Mouse (Mus musculus) stomach, embryonic 14.5 days (tissue): ENCODE measurements around the gene Timm17a. TPM values are rescaled to one million over a fixed set of nuclear protein-coding genes. Genes with fewer than 3 reads are reported as not detected.
A peak's percentile ranks its signal among the peaks of the same experiment; 100 is the strongest.

Experiments
- ATAC-seq: fragments of 200-750 bp; cut with Nextera tagmentation; 2 replicates; pipeline ENCODE4 v1.8.0; 2017; ENCODE audit warnings: low read depth, moderate TSS enrichment; ENCODE audit not compliant: insufficient number of reproducible peaks, insufficient read depth, low FRiP score
- H3K27ac ChIP-seq: fragments of 300-500 bp; sonication (generic); 2 replicates; pipeline ENCODE4 v1.5.1; 2014; ENCODE audit warnings: mild to moderate bottlenecking, low read length, moderate library complexity, mixed read lengths
- H3K27me3 ChIP-seq: fragments of 300-500 bp; sonication (generic); 2 replicates; pipeline ENCODE4 v1.6.1; 2014; ENCODE audit warnings: low read length, control low read depth, mixed read lengths; ENCODE audit not compliant: control insufficient read depth, insufficient read depth
- H3K36me3 ChIP-seq: fragments of 300-500 bp; sonication (generic); 2 replicates; pipeline ENCODE4 v1.6.1; 2014; ENCODE audit warnings: mild to moderate bottlenecking, control low read depth, low read length, moderate library complexity, mixed read lengths; ENCODE audit not compliant: control insufficient read depth, insufficient read depth
- H3K4me1 ChIP-seq: fragments of 300-500 bp; sonication (generic); 2 replicates; pipeline ENCODE4 v1.6.1; 2014; ENCODE audit warnings: low read length, control low read depth, mixed read lengths; ENCODE audit not compliant: control insufficient read depth, insufficient read depth
- H3K4me2 ChIP-seq: fragments of 300-500 bp; sonication (generic); replicated peaks from 2 replicates; pipeline ENCODE4 v1.6.1; 2014; ENCODE audit warnings: low read depth, low read length, control low read depth
- H3K4me3 ChIP-seq: fragments of 300-500 bp; sonication (generic); 2 replicates; pipeline ENCODE4 v1.5.1; 2014; ENCODE audit warnings: low read depth, low read length, control low read depth
- H3K9ac ChIP-seq: fragments of 300-500 bp; sonication (generic); replicated peaks from 2 replicates; pipeline ENCODE4 v1.6.1; 2014; ENCODE audit warnings: low read depth, mild to moderate bottlenecking, control low read depth, low read length, moderate library complexity, mixed read lengths
- H3K9me3 ChIP-seq: fragments of 300-500 bp; sonication (generic); 2 replicates; pipeline ENCODE4 v1.6.1; 2016; ENCODE audit warnings: low read depth, low read length, control low read depth; ENCODE audit not compliant: control insufficient read depth
- WGBS: fragments of 180-500 bp; shearing (Covaris S2); extraction: QIAGEN DNeasy Blood & Tissue Kit; methylation state at CpG from one replicate; pipeline ENCODE4 v1.1.7; 2014; 5-methylcytosine and 5-hydroxymethylcytosine counted together
- polyA plus RNA-seq: library from polyadenylated mRNA; unstranded; fragments of >200 nt; fragmentation: Nextera tagmentation; extraction: Ambion mirVana; gene quantifications from 2 replicates; pipeline ENCODE4 v1.2.1, GENCODE M21; 2014

The Timm17a gene
- polyA plus RNA-seq, 1 experiment from 2014 or later: 179 TPM

DNA sequence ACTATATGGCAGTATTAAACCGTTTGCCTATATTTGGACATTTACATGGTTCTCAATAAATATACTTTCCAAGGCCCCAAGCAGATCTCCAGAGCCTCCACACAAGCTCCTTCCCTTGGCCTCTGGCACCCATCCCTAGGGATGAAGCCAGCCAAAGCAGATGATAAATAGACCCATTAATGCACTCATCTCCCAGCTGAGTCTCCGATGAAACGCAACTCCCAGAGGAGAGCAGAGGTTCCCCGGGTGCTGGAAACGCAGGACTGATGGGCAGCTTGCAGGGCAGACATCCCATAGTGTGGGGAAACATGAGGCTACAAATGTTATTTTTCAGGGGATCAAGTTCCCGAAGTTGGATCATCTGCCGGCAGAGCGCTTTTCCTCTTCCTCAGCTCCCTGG, 28.4 kb upstream of the Timm17a start:
- no peaks in the 10 kb centered on the region for H3K36me3 ChIP-seq
- H3K9me3 ChIP-seq: no peaks in the 10 kb centered on the region
- peaks cover 5% of the 10 kb centered on the region; the same call in 1 of the 2 replicates for H3K4me1 ChIP-seq
- H3K27me3 ChIP-seq: no peaks in the 10 kb centered on the region
- H3K27ac ChIP-seq: no peak overlapping the region
- no peak overlapping the region for H3K9ac ChIP-seq
- ATAC-seq: no peak
- H3K4me2 ChIP-seq: no peak overlapping the region
- WGBS: 42% methylated on average over 8 of the region's 8 CpGs
- H3K4me3 ChIP-seq: no peak overlapping the region

DNA sequence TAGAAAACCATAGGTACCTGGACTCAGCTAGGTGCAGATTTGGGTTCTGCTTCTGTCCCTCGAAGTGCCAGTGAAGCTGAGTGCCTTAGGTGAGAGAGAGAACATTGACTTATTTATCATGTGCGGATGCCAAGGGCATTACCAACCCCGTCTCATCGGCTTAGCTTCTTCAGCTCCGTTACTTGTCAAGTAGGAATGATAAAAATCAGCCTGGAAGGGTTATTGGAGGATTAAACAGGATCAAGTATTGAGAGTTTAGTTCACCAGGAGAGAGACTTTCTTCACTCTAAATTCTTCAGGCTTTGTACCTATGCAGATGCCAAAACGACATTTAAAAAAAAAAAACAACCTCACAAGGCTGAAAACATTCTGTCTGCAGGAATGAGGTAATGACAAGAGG, 17.0 kb upstream of the Timm17a start:
- 0 out of 2 replicates have a peak, but pooled peaks cover 6% of the 10 kb centered on the region for H3K4me1 ChIP-seq
- no peaks in the 10 kb centered on the region for H3K27me3 ChIP-seq
- no peak overlapping the region for H3K4me3 ChIP-seq
- H3K9ac ChIP-seq: no peak overlapping the region
- no peak overlapping the region for H3K4me2 ChIP-seq
- H3K36me3 ChIP-seq: no peaks in the 10 kb centered on the region
- H3K9me3 ChIP-seq: no peaks in the 10 kb centered on the region
- ATAC-seq: no peak
- H3K27ac ChIP-seq: no peak overlapping the region
- 63% methylated on average over 6 of the region's 6 CpGs for WGBS

DNA sequence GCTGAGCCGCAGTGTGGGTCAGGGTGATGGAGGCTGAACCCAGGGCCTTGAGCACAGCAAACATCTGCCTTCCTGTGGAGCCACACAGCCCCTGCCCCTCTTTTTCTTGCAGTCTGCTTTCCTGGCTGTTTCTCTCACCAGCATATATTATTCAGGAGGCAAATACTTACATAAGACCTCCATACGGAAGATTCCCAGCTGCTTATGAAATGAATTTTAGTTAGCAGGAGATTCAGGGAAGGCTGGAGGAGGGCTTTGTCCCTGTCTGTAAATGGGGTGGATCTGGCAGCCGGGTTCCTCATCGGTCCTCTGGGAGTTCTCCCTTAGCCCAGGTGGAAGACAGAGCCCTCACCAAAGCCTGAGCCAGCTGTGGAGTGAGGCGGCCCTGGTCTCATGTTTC, 14.8 kb upstream of the Timm17a start:
- no peak overlapping the region for H3K4me2 ChIP-seq
- WGBS: 49% methylated on average over 5 of the region's 5 CpGs
- ATAC-seq: no peak
- H3K9me3 ChIP-seq: no peaks in the 10 kb centered on the region
- no peaks in the 10 kb centered on the region for H3K27me3 ChIP-seq
- H3K27ac ChIP-seq: no peak overlapping the region
- H3K4me1 ChIP-seq: 0 out of 2 replicates have a peak, but pooled peaks cover 11% of the 10 kb centered on the region
- no peak overlapping the region for H3K9ac ChIP-seq
- H3K36me3 ChIP-seq: no peaks in the 10 kb centered on the region
- H3K4me3 ChIP-seq: no peak overlapping the region

DNA sequence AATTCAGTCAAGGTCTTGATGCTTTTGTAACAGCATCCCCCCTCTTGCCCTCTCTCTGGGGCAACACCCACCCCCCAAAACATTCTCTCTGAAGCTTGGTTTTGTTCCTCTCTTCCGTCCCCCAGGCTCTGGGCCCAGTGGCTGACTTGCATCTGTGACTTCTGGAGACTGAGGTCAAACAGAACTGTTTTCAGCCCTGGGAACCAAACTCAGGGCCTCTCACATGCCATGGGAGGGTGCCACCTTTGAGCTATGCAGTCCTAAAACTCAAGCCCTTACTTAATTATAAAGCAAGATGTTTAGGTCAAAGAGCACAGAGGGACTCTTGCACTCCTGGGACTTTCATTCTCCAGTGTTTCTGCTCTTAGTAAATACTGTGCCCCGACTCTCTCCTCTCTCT, 12.4 kb upstream of the Timm17a start:
- WGBS: 76% methylated on average over 2 of the region's 2 CpGs
- peak overlapping the region; percentile 24 for H3K4me3 ChIP-seq

DNA sequence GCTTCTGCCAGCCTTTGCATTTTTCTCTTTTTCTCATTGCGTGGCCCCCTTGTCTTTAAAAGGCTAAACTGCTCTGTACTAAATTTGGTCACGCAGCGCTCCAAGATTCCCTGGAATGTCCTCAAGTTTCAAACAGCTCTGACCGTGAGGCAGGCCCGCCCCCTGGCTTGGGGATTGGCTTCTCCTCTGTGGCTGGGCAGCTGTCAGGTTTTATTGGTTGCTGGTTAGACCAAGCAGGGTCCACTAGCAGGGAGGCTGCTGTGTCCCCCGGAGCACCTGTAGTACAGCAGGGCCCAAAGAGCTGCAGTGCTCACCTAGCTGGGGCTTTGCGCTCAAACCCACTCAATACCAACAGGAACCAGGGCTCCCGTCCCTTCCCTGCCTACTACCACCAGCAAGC, 11.0 kb upstream of the Timm17a start, which contains the start of gene Lmod1:
Gene Lmod1, plus strand, starts transcription at position 237 of the 400 bp plus-strand sequence.
- Histone ChIP-seq H3K36me3 (no peaks in the 10 kb centered on the region), H3K9ac (peak within 1 kb of the TSS; percentile 10; the same call in 1 of the 2 replicates), H3K4me1 (0 out of 2 replicates have a peak, but pooled peaks cover 8% of the 10 kb centered on the region), H3K27ac (peak within 1 kb of the TSS; percentile 82), H3K27me3 (no peaks in the 10 kb centered on the region), H3K9me3 (no peaks in the 10 kb centered on the region), H3K4me3 (peak within 1 kb of the TSS; percentile 24), H3K4me2 (peak within 1 kb of the TSS; percentile 35)
- peak; percentile 76; the same call in 1 of the 2 replicates for ATAC-seq
- WGBS: 17% methylated on average over 8 of the region's 8 CpGs

More for the DNA sequence above, 12.4 kb upstream of the Timm17a start:
- Histone ChIP-seq H3K9me3 (no peaks in the 10 kb centered on the region), H3K27ac (no peak overlapping the region), H3K4me1 (0 out of 2 replicates have a peak, but pooled peaks cover 10% of the 10 kb centered on the region), H3K36me3 (no peaks in the 10 kb centered on the region), H3K9ac (no peak overlapping the region), H3K4me2 (peak overlapping the region; percentile 35), H3K27me3 (no peaks in the 10 kb centered on the region)
- ATAC-seq: no peak

DNA sequence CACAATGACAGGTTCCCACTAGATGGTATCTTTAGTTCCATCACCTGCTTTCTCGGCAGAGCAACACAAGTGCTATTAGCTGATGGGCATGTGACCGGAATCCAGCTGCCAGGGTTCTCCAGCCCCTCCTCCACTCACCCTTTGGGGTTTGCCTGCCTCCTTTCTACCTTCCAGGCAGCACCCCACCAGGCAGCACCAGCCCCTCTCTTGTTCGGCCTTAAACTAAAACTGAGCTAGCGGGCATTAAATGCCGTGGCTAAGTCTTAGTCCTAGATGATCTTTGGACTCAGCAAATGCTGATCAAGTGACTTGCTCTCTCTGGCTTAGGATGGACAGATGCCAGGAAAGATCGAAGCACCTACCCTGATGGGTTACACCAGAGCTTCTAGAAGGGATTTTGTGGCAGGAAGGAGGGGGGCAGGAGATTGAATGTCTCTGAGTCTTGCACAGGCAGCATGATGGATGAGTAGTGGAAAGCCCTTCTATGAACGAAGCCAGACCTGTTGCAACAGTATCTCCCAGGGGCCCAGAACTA, 9.9 kb upstream of the Timm17a start:
- Histone ChIP-seq H3K36me3 (no peaks in the 10 kb centered on the region), H3K4me3 (no peak overlapping the region), H3K27ac (peak overlapping the region; percentile 82; the same call in 1 of the 2 replicates), H3K9ac (no peak overlapping the region), H3K4me1 (0 out of 2 replicates have a peak, but pooled peaks cover 8% of the 10 kb centered on the region), H3K9me3 (no peaks in the 10 kb centered on the region), H3K4me2 (no peak overlapping the region), H3K27me3 (no peaks in the 10 kb centered on the region)
- no peak for ATAC-seq
- 68% methylated on average over 7 of the region's 7 CpGs for WGBS

DNA sequence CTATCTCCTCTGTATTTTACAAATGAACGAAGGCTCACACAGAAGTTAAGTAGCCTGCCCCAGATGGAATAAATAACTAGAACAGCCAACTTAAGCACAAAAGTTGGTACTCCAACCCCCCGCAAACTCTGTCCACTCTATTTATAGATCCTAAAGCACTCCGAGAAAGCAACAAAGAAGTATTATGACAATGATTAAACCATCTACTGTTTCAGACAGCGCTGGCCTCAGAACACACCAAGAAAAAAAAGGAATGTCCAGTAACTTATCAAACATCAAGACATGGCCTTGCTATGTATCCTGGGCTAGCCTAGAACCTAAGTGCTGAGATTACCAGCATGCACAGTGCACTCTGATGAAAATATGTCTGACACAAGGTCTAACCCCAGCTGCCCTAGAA, 1.4 kb downstream of the Timm17a start:
- no peak for ATAC-seq
- Histone ChIP-seq H3K27ac (no peak overlapping the region), H3K4me3 (peak overlapping the region; percentile 97; the same call in 1 of the 2 replicates), H3K4me1 (peaks cover 10% of the 10 kb centered on the region; the same call in 1 of the 2 replicates), H3K9ac (peak overlapping the region; percentile 97; the same call in 1 of the 2 replicates), H3K4me2 (peak overlapping the region; percentile 92), H3K9me3 (no peaks in the 10 kb centered on the region), H3K27me3 (no peaks in the 10 kb centered on the region), H3K36me3 (peaks cover 12% of the 10 kb centered on the region)
- 75% methylated on average over 4 of the region's 4 CpGs for WGBS

DNA sequence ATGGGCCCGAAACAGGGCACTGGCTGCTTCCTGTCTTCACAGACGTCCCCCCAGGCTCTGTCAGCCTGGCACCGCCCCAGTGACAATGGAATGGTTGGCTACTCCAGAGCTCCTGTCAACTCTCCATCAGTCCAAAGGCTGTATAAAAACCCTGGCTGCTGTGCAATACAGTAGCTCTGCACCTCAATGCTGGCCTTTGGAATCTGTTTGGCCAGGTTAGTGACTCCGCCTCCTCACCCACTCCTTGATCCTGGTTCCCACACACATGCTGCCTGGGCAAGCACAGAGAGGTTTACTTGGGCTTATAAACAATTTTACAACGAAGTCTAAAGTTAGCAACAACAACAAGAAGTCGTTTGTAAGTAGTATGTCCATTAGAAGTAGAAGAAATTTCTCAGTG, 2.2 kb downstream of the Timm17a start:
- Histone ChIP-seq H3K9ac (no peak overlapping the region), H3K4me3 (no peak overlapping the region), H3K4me1 (peaks cover 10% of the 10 kb centered on the region; the same call in 1 of the 2 replicates), H3K27me3 (no peaks in the 10 kb centered on the region), H3K36me3 (peaks cover 19% of the 10 kb centered on the region), H3K4me2 (no peak overlapping the region), H3K9me3 (no peaks in the 10 kb centered on the region), H3K27ac (no peak overlapping the region)
- WGBS: 73% methylated on average over 6 of the region's 6 CpGs
- ATAC-seq: no peak

DNA sequence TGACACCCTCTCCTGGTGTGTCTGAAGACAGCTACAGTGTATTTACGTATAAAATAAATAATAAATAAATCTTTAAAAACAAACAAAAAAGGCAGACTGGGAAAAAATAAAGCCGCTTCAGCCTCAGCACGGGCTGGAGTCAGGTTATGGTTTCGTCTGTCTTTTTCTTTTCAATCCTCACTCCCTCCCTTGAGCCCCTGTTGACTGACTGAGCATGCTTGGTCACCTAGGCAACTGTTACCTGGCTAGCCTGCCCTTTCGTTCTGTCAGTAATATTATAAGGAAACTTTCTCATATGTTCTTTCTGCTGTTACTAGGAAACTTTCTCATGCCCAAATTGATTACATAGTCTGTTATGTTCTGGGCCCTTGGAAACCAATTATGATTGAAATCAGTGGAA, 22.7 kb downstream of the Timm17a start:
- WGBS: 74% methylated on average over 5 of the region's 5 CpGs
- no peak for ATAC-seq

More for the DNA sequence above, 22.7 kb downstream of the Timm17a start:
- no peak overlapping the region for H3K4me2 ChIP-seq
- H3K27ac ChIP-seq: no peak overlapping the region
- H3K27me3 ChIP-seq: no peaks in the 10 kb centered on the region
- no peak overlapping the region for H3K4me3 ChIP-seq
- no peaks in the 10 kb centered on the region for H3K4me1 ChIP-seq
- no peak overlapping the region for H3K9ac ChIP-seq
- H3K36me3 ChIP-seq: peaks cover 4% of the 10 kb centered on the region
- no peaks in the 10 kb centered on the region for H3K9me3 ChIP-seq
